15 mouse cellular contexts compared by ENCODE assay signal in genomic region chr17:83364296-83364695, GRCm38 (mm10).
"Had no signal": no experiment of that assay in that cellular context is flagged by ENCODE, and none has a peak within 500 bp of the region (broad histone marks: within the 10 kb centered on the region; RNA-seq: fewer than 3 reads in every experiment).

No protein-coding gene starts in this region.

- H3K4me2 ChIP-seq: neural tube, embryonic 15.5 days; stomach, embryonic 15.5 days had no signal

- H3K9ac ChIP-seq: neural tube, embryonic 15.5 days; stomach, embryonic 15.5 days had no signal

- H3K27ac ChIP-seq: neural tube, embryonic 15.5 days; stomach, embryonic 15.5 days; stomach, postnatal 0 days had no signal

- H3K9me3 ChIP-seq: neural tube, embryonic 15.5 days; stomach, embryonic 15.5 days had no signal

- H3K36me3 ChIP-seq: neural tube, embryonic 15.5 days; stomach, embryonic 15.5 days had no signal

- DNase-seq: retina, postnatal 1 day; right cerebral cortex, adult 18-20 months; right cerebral cortex, postnatal 14 days; right cerebral cortex, postnatal 25 days; right cerebral cortex, postnatal 4 days; spleen, adult 18-20 months; thymus, adult 18-20 months; thymus, adult 2 months; thymus, postnatal 14 days; thymus, postnatal 25 days; thymus, postnatal 36 days; thymus, postnatal 4 days had no signal

- H3K4me3 ChIP-seq: neural tube, embryonic 15.5 days; stomach, embryonic 15.5 days had no signal

- H3K27me3 ChIP-seq: neural tube, embryonic 15.5 days; stomach, embryonic 15.5 days had no signal
